8 mouse cellular contexts compared by ENCODE assay signal in the genomic region with DNA sequence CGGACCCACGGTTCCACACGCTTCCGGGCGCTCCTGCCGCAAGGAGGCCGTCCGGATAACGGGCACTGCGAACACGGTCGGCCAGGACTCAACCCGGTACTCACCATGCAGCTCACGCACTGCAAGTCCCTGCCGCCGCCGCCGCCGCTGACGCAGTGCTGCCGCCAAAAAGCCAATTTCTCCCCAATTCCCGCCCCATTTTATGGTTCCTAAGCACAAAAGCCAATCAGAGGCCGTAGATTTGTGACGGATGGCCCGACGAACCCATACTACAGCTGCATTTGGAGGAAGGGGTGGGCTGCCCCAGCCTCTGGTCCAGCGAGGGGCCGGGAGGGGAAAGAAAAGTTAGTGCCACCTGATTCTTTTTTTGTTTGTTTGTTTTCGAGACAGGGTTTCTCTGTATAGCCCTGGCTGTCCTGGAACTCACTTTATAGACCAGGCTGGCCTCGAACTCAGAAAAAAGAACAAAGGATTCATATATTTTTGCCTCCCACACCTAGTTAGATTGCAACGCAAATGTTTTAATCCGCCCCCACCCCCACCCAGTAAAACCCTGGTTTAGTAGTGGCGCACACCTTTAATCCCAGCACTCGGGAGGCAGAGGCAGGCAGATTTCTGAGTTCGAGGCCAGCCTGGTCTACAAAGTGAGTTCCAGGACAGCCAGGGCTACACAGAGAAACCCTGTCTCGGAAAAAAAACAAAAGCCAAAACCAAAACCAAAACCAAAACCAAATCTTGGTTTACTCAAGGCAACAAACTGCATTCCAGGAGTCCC.
DNase-seq lines count a peak whose midpoint lies in the region; ATAC-seq lines count a peak whose summit lies in the region.

No protein-coding gene starts in this region.

- peak overlapping the region; percentile 33 to 45; a peak in 3 of 4 replicates for H3K27ac ChIP-seq in heart, embryonic 14.5 days (replicated peaks in 1 of 2; ENCODE audit: control insufficient read depth in 1 of 2, insufficient read depth in 1 of 2, low read depth in 2 of 2, low read length in 2 of 2)
- H3K27ac ChIP-seq in liver, embryonic 13.5 days = peak overlapping the region; percentile 75
- no peak overlapping the region for H3K27ac ChIP-seq in stomach, embryonic 16.5 days (ENCODE audit: low read length)

- H3K4me2 ChIP-seq in heart, embryonic 14.5 days (ENCODE audit: low read length) = peak overlapping the region; percentile 59
- peak overlapping the region; percentile 80 for H3K4me2 ChIP-seq in liver, embryonic 13.5 days
- H3K4me2 ChIP-seq in stomach, embryonic 16.5 days (ENCODE audit: low read depth, low read length) = peak overlapping the region; percentile 59

- no peaks in the 10 kb centered on the region for H3K27me3 ChIP-seq in heart, embryonic 14.5 days (ENCODE audit: control insufficient read depth, insufficient read depth, low read length)
- 0 out of 2 replicates have a peak, but pooled peaks cover 3% of the 10 kb centered on the region for H3K27me3 ChIP-seq in liver, embryonic 13.5 days
- H3K27me3 ChIP-seq in stomach, embryonic 16.5 days (ENCODE audit: control insufficient read depth, insufficient read depth, low read length) = no peaks in the 10 kb centered on the region

- H3K9me3 ChIP-seq in heart, embryonic 14.5 days (ENCODE audit: control insufficient read depth, low read length) = no peaks in the 10 kb centered on the region
- H3K9me3 ChIP-seq in liver, embryonic 13.5 days (replicated peaks) = no peaks in the 10 kb centered on the region
- H3K9me3 ChIP-seq in stomach, embryonic 16.5 days (replicated peaks; ENCODE audit: control insufficient read depth, low read length) = no peaks in the 10 kb centered on the region

- peak overlapping the region; percentile 76 to 96 for H3K4me3 ChIP-seq in heart, embryonic 14.5 days (ENCODE audit: control insufficient read depth in 1 of 2, insufficient read depth in 1 of 2, low read depth in 1 of 2, low read length in 2 of 2)
- peak overlapping the region; percentile 73 for H3K4me3 ChIP-seq in liver, embryonic 13.5 days (replicated peaks)
- H3K4me3 ChIP-seq in stomach, embryonic 16.5 days (replicated peaks; ENCODE audit: low read length) = peak overlapping the region; percentile 69

- H3K4me1 ChIP-seq in heart, embryonic 14.5 days (ENCODE audit: control insufficient read depth in 2 of 2, insufficient read depth in 2 of 2, low read length in 2 of 2) = peaks cover 7 to 14% of the 10 kb centered on the region in 2 experiments
- peaks cover 37% of the 10 kb centered on the region for H3K4me1 ChIP-seq in liver, embryonic 13.5 days (replicated peaks)
- peaks cover 10% of the 10 kb centered on the region for H3K4me1 ChIP-seq in stomach, embryonic 16.5 days (ENCODE audit: control insufficient read depth, insufficient read depth, low read length)

- 10% methylated on average over 36 of the region's 36 CpGs for WGBS in heart, embryonic 14.5 days
- WGBS in liver, embryonic 13.5 days (ENCODE audit: insufficient replicate concordance) = 3% methylated on average over 36 of the region's 36 CpGs
- WGBS in stomach, embryonic 16.5 days = 10% methylated on average over 36 of the region's 36 CpGs

- ATAC-seq in CD4-positive, CD25-positive, alpha-beta regulatory T cell, adult 4 months = peak; percentile 88
- peak; percentile 84 for ATAC-seq in heart, embryonic 14.5 days (ENCODE audit: insufficient number of reproducible peaks, insufficient read depth, low FRiP score, low read depth)
- peak; percentile 98 for ATAC-seq in liver, embryonic 13.5 days (ENCODE audit: low read depth)
- peak; percentile 97 for ATAC-seq in stomach, embryonic 16.5 days (ENCODE audit: insufficient read depth, low FRiP score)

- peak; percentile 84 for DNase-seq in c-Kit-negative CD71-positive TER-119-positive erythroid progenitor cells, embryonic 14.5 days (ENCODE audit: low read depth, low spot score)
- DNase-seq in fibroblast of lung, adult 2 months (ENCODE audit: low read depth) = peak; percentile 80
- DNase-seq in kidney, postnatal 14 days = peak; percentile 91
- DNase-seq in liver, embryonic 13.5 days = peak; percentile 89
- peak; percentile 90 for DNase-seq in neural tube, embryonic 10.5 days (ENCODE audit: extremely low spot score, low spot score)

- H3K36me3 ChIP-seq in heart, embryonic 14.5 days (ENCODE audit: control insufficient read depth, insufficient read depth, low read length) = peaks cover 32% of the 10 kb centered on the region
- peaks cover 34% of the 10 kb centered on the region for H3K36me3 ChIP-seq in liver, embryonic 13.5 days
- H3K36me3 ChIP-seq in stomach, embryonic 16.5 days (ENCODE audit: control insufficient read depth, insufficient read depth, low read length) = 0 out of 2 replicates have a peak, but pooled peaks cover 3% of the 10 kb centered on the region

- peak overlapping the region; percentile 85 for H3K9ac ChIP-seq in heart, embryonic 14.5 days (ENCODE audit: low read length)
- H3K9ac ChIP-seq in liver, embryonic 13.5 days = peak overlapping the region; percentile 86
- H3K9ac ChIP-seq in stomach, embryonic 16.5 days (ENCODE audit: low read length) = peak overlapping the region; percentile 76
